Mouse (Mus musculus) heart, embryonic 14.5 days (tissue): ENCODE results near the gene Mafg. TPM values are rescaled to one million over a fixed set of nuclear protein-coding genes. Genes with fewer than 3 reads are reported as not detected.

Experiments used
- ATAC-seq: fragments of 200-750 bp; cut with Nextera tagmentation; 2 replicates; pipeline ENCODE4 v1.8.0; 2017; ENCODE audit warnings: low read depth, moderate TSS enrichment; ENCODE audit not compliant: insufficient number of reproducible peaks, insufficient read depth, low FRiP score
- H3K27ac ChIP-seq, 2 experiments: fragments of 200-500 bp in 1 of 2; fragments of 300-500 bp in 1 of 2; sonication (generic) in 1 of 2; replicated peaks in 1 of 2; 2 replicates each; pipeline ENCODE4 v1.5.1; 2012 to 2014; ENCODE audit warnings: low read depth in 2 of 2, low read length in 2 of 2, control low read depth in 1 of 2, mild to moderate bottlenecking in 1 of 2, mixed read lengths in 1 of 2; ENCODE audit not compliant: control insufficient read depth in 1 of 2, insufficient read depth in 1 of 2
- H3K27me3 ChIP-seq: fragments of 300-500 bp; sonication (generic); 2 replicates; pipeline ENCODE4 v1.6.1; 2014; ENCODE audit warnings: mild to moderate bottlenecking, low read length, control low read depth; ENCODE audit not compliant: control insufficient read depth, insufficient read depth
- H3K36me3 ChIP-seq: fragments of 300-500 bp; sonication (generic); 2 replicates; pipeline ENCODE4 v1.6.1; 2014; ENCODE audit warnings: mild to moderate bottlenecking, control low read depth, low read length, mixed read lengths; ENCODE audit not compliant: control insufficient read depth, insufficient read depth
- H3K4me1 ChIP-seq, 2 experiments: fragments of 200-500 bp in 1 of 2; fragments of 300-500 bp in 1 of 2; sonication (generic) in 1 of 2; 2 replicates each; pipeline ENCODE4 v1.6.1; 2012 to 2014; ENCODE audit warnings: low read length in 2 of 2, control low read depth in 1 of 2, mixed read lengths in 1 of 2; ENCODE audit not compliant: control insufficient read depth in 2 of 2, insufficient read depth in 2 of 2
- H3K4me2 ChIP-seq: fragments of 300-500 bp; sonication (generic); 2 replicates; pipeline ENCODE4 v1.6.1; 2014; ENCODE audit warnings: mild to moderate bottlenecking, low read length
- H3K4me3 ChIP-seq, 2 experiments: fragments of 200-500 bp in 1 of 2; fragments of 300-500 bp in 1 of 2; sonication (generic) in 1 of 2; 2 replicates each; pipeline ENCODE4 v1.5.1; 2012 to 2014; ENCODE audit warnings: low read length in 2 of 2, mild to moderate bottlenecking in 2 of 2, control low read depth in 1 of 2, low read depth in 1 of 2, moderate library complexity in 1 of 2; ENCODE audit not compliant: control insufficient read depth in 1 of 2, insufficient read depth in 1 of 2
- H3K9ac ChIP-seq: fragments of 300-500 bp; sonication (generic); 2 replicates; pipeline ENCODE4 v1.6.1; 2014; ENCODE audit warnings: mild to moderate bottlenecking, low read length
- H3K9me3 ChIP-seq: fragments of 300-500 bp; sonication (generic); 2 replicates; pipeline ENCODE4 v1.6.1; 2016; ENCODE audit warnings: low read length, control low read depth; ENCODE audit not compliant: control insufficient read depth
- WGBS: fragments of 180-500 bp; shearing (Covaris S2); extraction: QIAGEN DNeasy Blood & Tissue Kit; methylation state at CpG from one replicate; pipeline ENCODE4 v1.1.7; 2014; 5-methylcytosine and 5-hydroxymethylcytosine counted together
- polyA plus RNA-seq: library from polyadenylated mRNA; unstranded; fragments of >200 nt; fragmentation: Nextera tagmentation; extraction: Ambion mirVana; gene quantifications from 2 replicates; pipeline ENCODE4 v1.2.1, GENCODE M21; 2014

The Mafg gene
- polyA plus RNA-seq, 1 experiment from 2014 or later = 18.1 TPM

- Histone ChIP-seq H3K4me2 (peak overlapping the region; percentile 93), H3K36me3 (peaks cover 62% of the 10 kb centered on the region), H3K4me3 (peak overlapping the region; percentile 81 to 91), H3K9ac (peak overlapping the region; percentile 95), H3K27ac (peak overlapping the region; percentile 79 to 91), H3K9me3 (0 out of 2 replicates have a peak, but pooled peaks cover 3% of the 10 kb centered on the region), H3K4me1 (peaks cover 21 to 23% of the 10 kb centered on the region in 2 experiments), H3K27me3 (no peaks in the 10 kb centered on the region)
- ATAC-seq = no peak
- 77% methylated on average over 8 of the region's 8 CpGs for WGBS
Observed at GRCm38 (mm10) chr11:120582268-120582981, 51.0 kb downstream of the Mafg start.

- Histone ChIP-seq H3K9me3 (0 out of 2 replicates have a peak, but pooled peaks cover 3% of the 10 kb centered on the region), H3K4me3 (peak within 1 kb of the TSS; percentile 81 to 91), H3K4me1 (peaks cover 21 to 23% of the 10 kb centered on the region in 2 experiments), H3K27ac (peak within 1 kb of the TSS; percentile 80 to 91), H3K9ac (peak within 1 kb of the TSS; percentile 95), H3K36me3 (peaks cover 61% of the 10 kb centered on the region), H3K4me2 (peak within 1 kb of the TSS; percentile 93), H3K27me3 (no peaks in the 10 kb centered on the region)
- peak; percentile 64 for ATAC-seq
- WGBS = 5% methylated on average over 66 of the region's 75 CpGs
Observed at GRCm38 (mm10) chr11:120581490-120582267, 51.7 kb downstream of the Mafg start, which contains the start of gene Arhgdia. Gene Arhgdia, minus strand, starts transcription at chr11:120581624.

- peak overlapping the region; percentile 93 for H3K4me2 ChIP-seq
- ATAC-seq = peak; percentile 37; the same call in 1 of the 2 replicates
- H3K4me1 ChIP-seq = peaks cover 21 to 23% of the 10 kb centered on the region in 2 experiments
- peak overlapping the region; percentile 80 to 91 for H3K27ac ChIP-seq
- peak overlapping the region; percentile 81 to 91 for H3K4me3 ChIP-seq
- peak overlapping the region; percentile 95 for H3K9ac ChIP-seq
- H3K9me3 ChIP-seq = 0 out of 2 replicates have a peak, but pooled peaks cover 3% of the 10 kb centered on the region
- no peaks in the 10 kb centered on the region for H3K27me3 ChIP-seq
- WGBS = under 1% methylated on average over 44 of the region's 44 CpGs
- H3K36me3 ChIP-seq = peaks cover 53% of the 10 kb centered on the region
Observed at GRCm38 (mm10) chr11:120580871-120581331, 52.5 kb downstream of the Mafg start.

- ATAC-seq = no peak
- Histone ChIP-seq H3K4me2 (peak overlapping the region; percentile 93), H3K4me3 (peak overlapping the region; percentile 81 to 91), H3K36me3 (peaks cover 47% of the 10 kb centered on the region), H3K27me3 (no peaks in the 10 kb centered on the region), H3K9ac (peak overlapping the region; percentile 95), H3K4me1 (peaks cover 21 to 23% of the 10 kb centered on the region in 2 experiments), H3K9me3 (0 out of 2 replicates have a peak, but pooled peaks cover 3% of the 10 kb centered on the region), H3K27ac (peak overlapping the region; percentile 80 to 91; a peak in 3 of 4 replicates)
- WGBS = 53% methylated on average over 7 of the region's 7 CpGs
Observed at GRCm38 (mm10) chr11:120580190-120580589, 53.2 kb downstream of the Mafg start.

GRCm38 (mm10) chr11:120579316-120580107 is 53.9 kb downstream of the Mafg start:
- peaks cover 43% of the 10 kb centered on the region for H3K36me3 ChIP-seq

GRCm38 (mm10) chr11:120578694-120579243 is 54.6 kb downstream of the Mafg start:
- Histone ChIP-seq H3K9ac (no peak overlapping the region), H3K4me1 (peaks cover 24 to 34% of the 10 kb centered on the region in 2 experiments), H3K27ac (no peak overlapping the region), H3K36me3 (peaks cover 37% of the 10 kb centered on the region), H3K4me2 (no peak overlapping the region), H3K4me3 (no peak overlapping the region), H3K27me3 (no peaks in the 10 kb centered on the region), H3K9me3 (0 out of 2 replicates have a peak, but pooled peaks cover under 1% of the 10 kb centered on the region)
- 63% methylated on average over 11 of the region's 11 CpGs for WGBS
- no peak for ATAC-seq

More at GRCm38 (mm10) chr11:120579316-120580107, 53.9 kb downstream of the Mafg start:
- peaks cover 21 to 26% of the 10 kb centered on the region in 2 experiments for H3K4me1 ChIP-seq
- WGBS = 43% methylated on average over 15 of the region's 15 CpGs
- ATAC-seq = no peak
- peak overlapping the region in 1 of 2 experiments; percentile 91; a peak in 2 of 4 replicates for H3K27ac ChIP-seq
- H3K9me3 ChIP-seq = 0 out of 2 replicates have a peak, but pooled peaks cover 3% of the 10 kb centered on the region
- H3K4me3 ChIP-seq = peak overlapping the region; percentile 81 to 91
- peak overlapping the region; percentile 93 for H3K4me2 ChIP-seq
- peak overlapping the region; percentile 95 for H3K9ac ChIP-seq
- H3K27me3 ChIP-seq = no peaks in the 10 kb centered on the region
